Mouse (Mus musculus) forebrain, embryonic 14.5 days (tissue): ENCODE measurements around the gene Arhgap20. TPM values are rescaled to one million over a fixed set of nuclear protein-coding genes. Genes with fewer than 3 reads are reported as not detected.

ENCODE experiments used
- ATAC-seq: fragments of 200-750 bp; cut with Nextera tagmentation; 2 replicates; pipeline ENCODE4 v1.8.0; 2017; ENCODE audit warnings: mild to moderate bottlenecking, moderate library complexity
- DNase-seq: peaks from one replicate; pipeline ENCODE4 v3.0.0-alpha.2; 2015; ENCODE audit warnings: low spot score
- H3K27ac ChIP-seq: fragments of 300-500 bp; sonication (generic); 2 replicates; pipeline ENCODE4 v1.5.1; 2014; ENCODE audit warnings: low read depth, mild to moderate bottlenecking, control low read depth, low read length, moderate library complexity
- H3K27me3 ChIP-seq: fragments of 300-500 bp; sonication (generic); replicated peaks from 2 replicates; pipeline ENCODE4 v1.6.1; 2014; ENCODE audit warnings: low read length, control low read depth, mixed read lengths; ENCODE audit not compliant: control insufficient read depth, insufficient read depth
- H3K36me3 ChIP-seq: fragments of 300-500 bp; sonication (generic); 2 replicates; pipeline ENCODE4 v1.6.1; 2014; ENCODE audit warnings: low read length, control low read depth; ENCODE audit not compliant: control insufficient read depth, insufficient read depth
- H3K4me1 ChIP-seq: fragments of 300-500 bp; sonication (generic); 2 replicates; pipeline ENCODE4 v1.6.1; 2014; ENCODE audit warnings: antibody characterized with exemption, low read length, control low read depth; ENCODE audit not compliant: control insufficient read depth, insufficient read depth
- H3K4me2 ChIP-seq: fragments of 300-500 bp; sonication (generic); 2 replicates; pipeline ENCODE4 v1.6.1; 2014; ENCODE audit warnings: mild to moderate bottlenecking, control low read depth, low read length
- H3K4me3 ChIP-seq: fragments of 300-500 bp; sonication (generic); 2 replicates; pipeline ENCODE4 v1.5.1; 2014; ENCODE audit warnings: low read depth, low read length, control low read depth
- H3K9ac ChIP-seq: fragments of 300-500 bp; sonication (generic); 2 replicates; pipeline ENCODE4 v1.6.1; 2014; ENCODE audit warnings: mild to moderate bottlenecking, low read length, control low read depth, moderate library complexity
- H3K9me3 ChIP-seq: fragments of 300-500 bp; sonication (generic); replicated peaks from 2 replicates; pipeline ENCODE4 v1.6.1; 2016; ENCODE audit warnings: low read length, control low read depth, mixed read lengths; ENCODE audit not compliant: control insufficient read depth
- WGBS: fragments of 180-500 bp; shearing (Covaris S2); extraction: QIAGEN DNeasy Blood & Tissue Kit; methylation state at CpG from one replicate; pipeline ENCODE4 v1.1.7; 2014; 5-methylcytosine and 5-hydroxymethylcytosine counted together
- polyA plus RNA-seq: library from polyadenylated mRNA; unstranded; fragments of >200 nt; fragmentation: Nextera tagmentation; extraction: Ambion mirVana; gene quantifications from 2 replicates; pipeline ENCODE4 v1.2.1, GENCODE M21; 2014

Gene Arhgap20
- polyA plus RNA-seq, 1 experiment from 2014 or later: 6.6 TPM

DNA sequence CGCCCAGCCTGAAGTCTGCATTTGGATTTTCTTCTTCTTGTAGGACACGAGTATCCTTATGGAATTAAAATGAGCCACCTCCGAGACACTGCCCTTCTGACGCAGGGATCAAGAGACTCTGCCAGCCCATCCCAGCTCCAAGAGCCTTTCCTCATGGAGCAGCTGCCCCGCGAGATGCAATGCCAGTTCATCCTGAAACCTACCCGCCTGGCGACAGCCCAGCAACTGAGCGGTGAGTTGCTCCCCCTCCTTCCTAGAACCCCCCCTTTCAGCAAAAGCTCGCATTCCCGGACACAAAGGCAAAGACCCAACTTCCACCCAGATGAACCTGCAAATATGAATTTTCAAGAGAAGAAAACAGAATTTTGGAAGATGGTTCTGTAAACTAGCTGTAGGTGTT is 66.5 kb downstream of the Arhgap20 start:
- DNase-seq (no peak), ATAC-seq (no peak)
- Histone ChIP-seq H3K9me3 (no peaks in the 10 kb centered on the region), H3K27me3 (no peaks in the 10 kb centered on the region), H3K4me1 (no peaks in the 10 kb centered on the region), H3K9ac (no peak overlapping the region), H3K36me3 (no peaks in the 10 kb centered on the region), H3K4me3 (no peak overlapping the region), H3K27ac (no peak overlapping the region), H3K4me2 (no peak overlapping the region)
- WGBS: 72% methylated on average over 11 of the region's 11 CpGs

DNA sequence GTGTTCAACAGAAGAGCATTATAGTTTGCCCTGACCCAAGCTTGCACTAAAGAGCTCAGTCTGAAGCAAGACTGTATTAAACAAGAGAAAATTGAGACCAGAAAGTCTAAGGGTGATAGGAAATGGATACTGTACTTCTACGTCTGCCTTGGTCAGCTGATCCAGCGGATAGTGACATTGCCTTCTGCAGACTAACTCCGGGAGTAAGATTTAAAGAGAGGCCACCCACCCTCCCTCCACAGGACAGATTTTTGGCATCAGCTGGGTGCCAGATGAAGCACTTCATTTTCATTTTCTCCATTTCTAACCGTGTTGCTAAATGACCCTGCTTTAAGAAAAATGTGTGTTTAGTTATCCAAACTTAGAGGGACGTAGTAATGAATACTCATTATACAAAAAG is 67.2 kb downstream of the Arhgap20 start:
- Histone ChIP-seq H3K9ac (no peak overlapping the region), H3K4me1 (no peaks in the 10 kb centered on the region), H3K4me3 (no peak overlapping the region), H3K27ac (no peak overlapping the region), H3K27me3 (no peaks in the 10 kb centered on the region), H3K9me3 (no peaks in the 10 kb centered on the region), H3K36me3 (no peaks in the 10 kb centered on the region), H3K4me2 (no peak overlapping the region)
- DNase-seq: no peak
- ATAC-seq: no peak
- WGBS: 82% methylated on average over 5 of the region's 5 CpGs

DNA sequence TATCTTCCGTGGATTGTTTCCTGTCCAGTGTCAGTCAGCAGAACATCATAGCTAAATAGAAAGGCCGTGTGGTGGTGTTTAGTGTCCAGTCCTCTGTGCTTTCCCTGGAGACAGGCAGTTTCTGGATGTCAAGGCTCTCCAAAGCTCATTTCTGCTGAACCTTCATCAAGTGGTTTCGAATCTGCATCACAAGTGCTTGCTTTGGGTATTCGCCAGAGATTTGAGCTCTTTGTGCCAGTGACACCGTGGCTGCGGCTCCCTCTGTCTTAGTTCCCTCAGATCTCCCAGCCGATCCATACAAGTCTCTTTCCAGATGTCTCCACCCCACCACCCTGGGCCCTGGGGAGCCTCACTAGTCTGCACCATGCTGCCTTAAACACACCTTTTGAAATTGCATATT is 72.6 kb downstream of the Arhgap20 start:
- no peaks in the 10 kb centered on the region for H3K27me3 ChIP-seq
- no peaks in the 10 kb centered on the region for H3K36me3 ChIP-seq
- 66% methylated on average over 7 of the region's 7 CpGs for WGBS
- H3K4me1 ChIP-seq: no peaks in the 10 kb centered on the region
- H3K27ac ChIP-seq: no peak overlapping the region
- H3K4me2 ChIP-seq: no peak overlapping the region
- peak; percentile 12 for DNase-seq
- H3K9me3 ChIP-seq: no peaks in the 10 kb centered on the region
- ATAC-seq: no peak
- no peak overlapping the region for H3K9ac ChIP-seq
- H3K4me3 ChIP-seq: no peak overlapping the region

DNA sequence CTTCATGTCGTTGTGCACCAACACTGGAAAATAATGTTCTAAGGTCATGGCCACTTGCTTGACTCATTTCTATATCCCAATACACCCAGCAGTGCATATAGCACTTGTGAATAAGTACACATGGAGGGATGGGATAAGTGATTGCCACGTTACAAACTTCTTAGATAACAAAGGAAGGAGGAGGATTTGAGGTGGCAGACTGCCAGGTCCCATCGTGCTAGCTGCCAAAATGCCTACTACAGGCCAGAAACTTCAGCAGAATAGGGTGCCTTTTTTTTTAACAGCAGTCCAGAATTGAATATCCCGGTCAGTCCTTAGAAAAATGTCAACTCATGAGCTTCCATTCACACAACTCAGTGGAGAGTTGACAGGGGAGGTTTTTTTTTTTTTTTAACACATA is 78.1 kb downstream of the Arhgap20 start:
- Histone ChIP-seq H3K4me3 (no peak overlapping the region), H3K27ac (no peak overlapping the region), H3K9ac (no peak overlapping the region), H3K9me3 (no peaks in the 10 kb centered on the region), H3K36me3 (no peaks in the 10 kb centered on the region), H3K4me2 (no peak overlapping the region), H3K4me1 (no peaks in the 10 kb centered on the region), H3K27me3 (no peaks in the 10 kb centered on the region)
- peak; percentile 32 for DNase-seq
- ATAC-seq: no peak
- 28% methylated on average over 4 of the region's 4 CpGs for WGBS

DNA sequence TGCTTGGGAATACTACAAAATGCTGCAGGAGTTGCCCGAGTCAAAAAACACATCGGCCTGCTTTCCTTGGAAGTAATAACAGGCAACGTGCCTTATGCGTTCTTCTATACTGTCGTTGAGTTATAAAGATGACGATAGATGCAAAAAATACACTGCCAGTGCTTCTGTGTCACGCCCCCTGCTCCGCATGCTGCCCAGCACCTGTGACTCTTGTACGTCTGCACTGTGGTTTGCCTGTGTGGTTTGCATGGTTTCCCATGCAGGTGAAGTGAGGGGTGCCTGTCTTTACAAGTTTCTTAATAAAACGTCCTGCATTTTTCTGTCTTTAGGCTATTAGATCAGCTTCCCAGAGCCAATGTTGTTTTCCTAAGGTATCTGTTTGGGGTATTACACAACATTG is 80.7 kb downstream of the Arhgap20 start:
- Histone ChIP-seq H3K9me3 (no peaks in the 10 kb centered on the region), H3K4me3 (no peak overlapping the region), H3K4me1 (no peaks in the 10 kb centered on the region), H3K27me3 (no peaks in the 10 kb centered on the region), H3K9ac (no peak overlapping the region), H3K27ac (no peak overlapping the region), H3K4me2 (no peak overlapping the region), H3K36me3 (no peaks in the 10 kb centered on the region)
- DNase-seq (no peak), ATAC-seq (no peak)
- WGBS: 94% methylated on average over 10 of the region's 10 CpGs

DNA sequence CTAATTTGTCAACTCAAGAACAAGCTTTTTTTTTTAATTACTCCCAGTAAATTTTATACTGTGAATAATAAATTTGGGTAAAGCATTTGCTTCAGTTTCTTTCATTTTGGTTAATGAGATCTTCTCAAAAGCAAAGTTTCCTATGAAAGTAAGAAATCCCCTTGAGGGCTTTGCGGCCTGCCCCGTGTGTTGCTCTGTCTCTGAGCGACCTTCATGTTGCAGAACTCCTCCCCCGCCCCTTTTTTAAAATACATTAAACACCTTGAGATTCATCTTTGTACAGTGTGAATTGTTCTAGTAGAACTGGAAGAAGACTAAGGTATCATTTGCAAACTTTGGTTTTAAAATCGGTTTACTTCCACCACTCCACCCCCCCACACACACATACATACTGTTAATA is 88.6 kb downstream of the Arhgap20 start:
- no peak for ATAC-seq
- H3K4me3 ChIP-seq: no peak overlapping the region
- no peak overlapping the region for H3K27ac ChIP-seq
- no peak overlapping the region for H3K4me2 ChIP-seq
- no peak overlapping the region for H3K9ac ChIP-seq
- H3K36me3 ChIP-seq: no peaks in the 10 kb centered on the region
- 90% methylated on average over 5 of the region's 5 CpGs for WGBS
- no peaks in the 10 kb centered on the region for H3K27me3 ChIP-seq
- no peak for DNase-seq
- no peaks in the 10 kb centered on the region for H3K9me3 ChIP-seq
- H3K4me1 ChIP-seq: no peaks in the 10 kb centered on the region

DNA sequence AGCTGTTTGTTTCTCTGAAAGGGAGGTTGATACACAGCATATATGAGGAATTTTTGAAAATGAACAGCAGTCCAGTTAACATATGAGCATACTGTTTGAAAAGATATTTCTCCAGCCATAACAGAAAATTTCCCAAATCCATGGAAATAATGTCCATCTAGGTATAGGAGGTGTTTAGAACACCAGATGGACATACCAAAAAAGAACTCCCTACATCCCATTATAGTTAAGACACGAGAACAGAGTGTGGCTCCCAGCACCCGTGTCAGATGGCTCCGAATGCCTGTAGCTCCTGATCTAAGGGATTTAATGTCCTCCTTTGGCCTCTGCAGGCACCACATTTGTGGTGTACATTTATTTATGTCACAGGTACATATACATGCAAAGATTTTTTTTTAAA is 99.1 kb downstream of the Arhgap20 start:
- no peak for ATAC-seq
- Histone ChIP-seq H3K4me3 (no peak overlapping the region), H3K4me1 (no peaks in the 10 kb centered on the region), H3K9ac (no peak overlapping the region), H3K27ac (no peak overlapping the region), H3K27me3 (no peaks in the 10 kb centered on the region), H3K9me3 (no peaks in the 10 kb centered on the region), H3K4me2 (no peak overlapping the region), H3K36me3 (no peaks in the 10 kb centered on the region)
- 82% methylated on average over 3 of the region's 3 CpGs for WGBS
- no peak for DNase-seq

DNA sequence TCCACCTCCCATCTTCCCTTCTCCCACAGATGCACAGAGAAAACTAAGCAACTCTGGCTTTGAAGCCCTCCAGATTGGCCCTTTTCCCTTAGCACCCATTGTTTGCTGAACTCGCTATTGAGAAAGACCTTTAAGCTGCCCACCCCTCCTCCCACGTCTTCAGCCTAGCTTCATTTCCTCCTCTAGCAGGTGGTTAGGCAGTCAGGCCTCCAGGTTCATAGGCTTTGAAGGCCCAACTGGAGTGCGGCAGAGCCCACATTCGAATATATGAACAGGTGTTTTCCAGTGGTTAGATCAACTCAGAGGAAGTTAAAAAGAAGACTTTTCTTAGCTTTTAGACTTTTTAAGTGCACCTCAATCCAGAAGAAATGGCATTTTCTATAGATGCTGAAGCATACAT is 101.5 kb downstream of the Arhgap20 start:
- 55% methylated on average over 4 of the region's 4 CpGs for WGBS
- no peaks in the 10 kb centered on the region for H3K27me3 ChIP-seq
- H3K9ac ChIP-seq: no peak overlapping the region
- H3K9me3 ChIP-seq: no peaks in the 10 kb centered on the region
- no peak overlapping the region for H3K4me3 ChIP-seq
- H3K4me1 ChIP-seq: no peaks in the 10 kb centered on the region
- no peak overlapping the region for H3K4me2 ChIP-seq
- H3K36me3 ChIP-seq: no peaks in the 10 kb centered on the region
- DNase-seq (no peak), ATAC-seq (no peak)
- no peak overlapping the region for H3K27ac ChIP-seq

DNA sequence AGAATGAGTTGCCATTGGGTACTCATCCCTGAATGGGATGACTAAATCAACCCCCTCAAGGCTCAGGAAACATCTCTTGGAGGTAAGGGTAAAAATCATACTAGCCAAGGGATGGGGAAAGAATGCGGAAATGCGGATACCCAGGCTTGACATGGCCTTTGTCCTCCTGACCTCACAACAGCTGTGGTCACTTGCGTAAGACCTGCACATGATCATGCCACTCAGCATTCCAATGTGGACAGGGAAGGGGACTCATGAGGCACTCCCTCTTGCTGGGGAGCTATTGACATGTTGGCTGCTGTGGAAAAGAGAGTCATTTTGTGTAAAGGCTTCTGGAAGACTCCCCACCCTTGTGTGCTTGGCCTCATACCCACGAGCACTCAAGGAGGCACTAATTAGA is 103.9 kb downstream of the Arhgap20 start:
- WGBS: 85% methylated on average over 4 of the region's 4 CpGs
- H3K9me3 ChIP-seq: no peaks in the 10 kb centered on the region
- no peaks in the 10 kb centered on the region for H3K36me3 ChIP-seq

DNA sequence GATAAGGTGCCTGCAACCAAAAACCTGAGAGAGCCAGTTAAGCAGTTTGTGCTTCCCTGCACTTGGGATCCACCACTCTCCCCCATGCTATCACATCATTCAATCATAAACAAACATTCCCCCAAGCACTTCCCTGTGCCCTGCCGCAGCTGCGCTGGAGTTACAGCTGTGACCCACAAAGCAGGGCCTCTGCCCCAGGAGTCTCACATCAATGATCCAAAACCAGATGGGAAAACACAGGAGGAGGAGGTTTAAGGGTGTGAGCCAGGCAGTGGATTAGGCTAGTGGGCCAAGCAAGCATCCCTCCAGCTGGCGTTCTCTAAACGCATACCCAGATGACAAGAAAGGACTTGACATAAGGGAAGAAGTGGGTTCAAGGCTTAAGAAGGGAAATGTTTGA is 109.2 kb downstream of the Arhgap20 start:
- Histone ChIP-seq H3K36me3 (no peaks in the 10 kb centered on the region), H3K27ac (no peak overlapping the region), H3K27me3 (no peaks in the 10 kb centered on the region), H3K4me3 (no peak overlapping the region), H3K4me1 (no peaks in the 10 kb centered on the region), H3K9ac (no peak overlapping the region), H3K9me3 (no peaks in the 10 kb centered on the region), H3K4me2 (no peak overlapping the region)
- ATAC-seq: no peak
- no peak for DNase-seq
- 83% methylated on average over 4 of the region's 4 CpGs for WGBS

More for the DNA sequence above, 103.9 kb downstream of the Arhgap20 start:
- no peak overlapping the region for H3K4me3 ChIP-seq
- DNase-seq (no peak), ATAC-seq (no peak)
- no peak overlapping the region for H3K9ac ChIP-seq
- H3K27me3 ChIP-seq: no peaks in the 10 kb centered on the region
- no peak overlapping the region for H3K27ac ChIP-seq
- H3K4me1 ChIP-seq: no peaks in the 10 kb centered on the region
- no peak overlapping the region for H3K4me2 ChIP-seq
